Mouse (Mus musculus): ENCODE measurements around the gene Musk. TPM values are rescaled to one million over a fixed set of nuclear protein-coding genes. Genes with fewer than 3 reads are reported as not detected.

Gene Musk
- polyA plus RNA-seq (2015; fragmentation: Nextera tagmentation; extraction: Ambion mirVana): 0.04 and 0.08 TPM in 2 replicates

GRCm38 (mm10) chr4:58285687-58286086, at the start of gene Musk:
Musk (plus strand) TSS chr4:58285960.

Other genes starting within 250 kb of the Musk start
- 4.0 and 5.1 TPM in 2 replicates for gene Svep1, start 79.1 kb upstream of the Musk start, polyA plus RNA-seq (2015; fragmentation: Nextera tagmentation; extraction: Ambion mirVana)